Mouse (Mus musculus) ES-E14 (cell line): ENCODE results near the gene Stard7. TPM values are rescaled to one million over a fixed set of nuclear protein-coding genes. Genes with fewer than 3 reads are reported as not detected.

Experiments
- DNase-seq: peaks from one replicate; pipeline ENCODE4 v3.0.0-alpha.2; 2013; ENCODE audit warnings: low read depth, low spot score
- H3K27ac ChIP-seq: 2 replicates; pipeline ENCODE4 v1.5.1; 2012; ENCODE audit warnings: low read depth, mild to moderate bottlenecking, low read length, moderate library complexity, mixed read lengths; ENCODE audit not compliant: poor library complexity, insufficient read depth, severe bottlenecking
- H3K36me3 ChIP-seq: 2 replicates; pipeline ENCODE4 v1.6.1; 2012; ENCODE audit warnings: mild to moderate bottlenecking, low read length, moderate library complexity, mixed read lengths; ENCODE audit not compliant: control insufficient read depth, poor library complexity, insufficient read depth, severe bottlenecking
- H3K4me1 ChIP-seq, 2 experiments: fragments of 150-350 bp in 1 of 2; sonication (generic) in 1 of 2; 2 replicates each; pipeline ENCODE4 v1.6.1; 2012; ENCODE audit warnings: low read length in 2 of 2, mild to moderate bottlenecking in 1 of 2, mixed read lengths in 1 of 2; ENCODE audit not compliant: control insufficient read depth in 2 of 2, insufficient read depth in 2 of 2, poor library complexity in 1 of 2
- H3K4me3 ChIP-seq, 2 experiments: fragments of 150-350 bp in 1 of 2; sonication (generic) in 1 of 2; 2 replicates each; pipeline ENCODE4 v1.5.1; 2012; ENCODE audit warnings: low read length in 2 of 2, low read depth in 1 of 2, mild to moderate bottlenecking in 1 of 2, mixed read lengths in 1 of 2; ENCODE audit not compliant: insufficient read depth in 1 of 2, poor library complexity in 1 of 2, severe bottlenecking in 1 of 2
- H3K9ac ChIP-seq: 2 replicates; pipeline ENCODE4 v1.6.1; 2012; ENCODE audit warnings: low read depth, mild to moderate bottlenecking, low read length, mixed read lengths; ENCODE audit not compliant: poor library complexity, insufficient read depth, severe bottlenecking
- H3K9me3 ChIP-seq: fragments of 150-350 bp; sonication (generic); 2 replicates; pipeline ENCODE4 v1.6.1; 2012; ENCODE audit warnings: low read depth, mild to moderate bottlenecking, low read length; ENCODE audit not compliant: control insufficient read depth, insufficient read depth
- CHD2 ChIP-seq: IDR thresholded peaks from 2 replicates; pipeline ENCODE4 v1.6.1; 2014; ENCODE audit warnings: mild to moderate bottlenecking, low read depth, low read length, inconsistent platforms
- HCFC1 ChIP-seq: IDR thresholded peaks from 2 replicates; pipeline ENCODE4 v1.6.1; 2012; ENCODE audit warnings: low read length, inconsistent platforms, borderline replicate concordance; ENCODE audit not compliant: insufficient read depth
- MAFK ChIP-seq: IDR thresholded peaks from 2 replicates; pipeline ENCODE4 v1.6.1; 2014; ENCODE audit warnings: mild to moderate bottlenecking, low read depth, low read length, inconsistent platforms; ENCODE audit not compliant: insufficient read depth
- ZC3H11A ChIP-seq: IDR thresholded peaks from 2 replicates; pipeline ENCODE4 v1.6.1; 2012; ENCODE audit warnings: low read depth, mild to moderate bottlenecking, inconsistent platforms, low read length, borderline replicate concordance
- ZNF384 ChIP-seq: IDR thresholded peaks from 2 replicates; pipeline ENCODE4 v1.6.1; 2012; ENCODE audit warnings: low read depth, low read length, inconsistent platforms
- in situ Hi-C, 2 experiments: fragments of 600-800 bp; cut with MboI; formaldehyde crosslinking; loops; one replicate each; pipeline ENCODE4 v1.15.1; 2025; ENCODE audit warnings: low sequenced_read_pairs in 2 of 2, inconsistent platforms in 1 of 2; ENCODE audit not compliant: unreplicated experiment in 2 of 2
- total RNA-seq: library from RNA; depleted of rRNA; stranded (reverse); fragments of 300-350 nt; gene quantifications from 2 replicates; pipeline ENCODE4 v1.2.3, GENCODE M21; 2012

Gene Stard7
- total RNA-seq, 1 experiment, result 40.7 TPM

DNA sequence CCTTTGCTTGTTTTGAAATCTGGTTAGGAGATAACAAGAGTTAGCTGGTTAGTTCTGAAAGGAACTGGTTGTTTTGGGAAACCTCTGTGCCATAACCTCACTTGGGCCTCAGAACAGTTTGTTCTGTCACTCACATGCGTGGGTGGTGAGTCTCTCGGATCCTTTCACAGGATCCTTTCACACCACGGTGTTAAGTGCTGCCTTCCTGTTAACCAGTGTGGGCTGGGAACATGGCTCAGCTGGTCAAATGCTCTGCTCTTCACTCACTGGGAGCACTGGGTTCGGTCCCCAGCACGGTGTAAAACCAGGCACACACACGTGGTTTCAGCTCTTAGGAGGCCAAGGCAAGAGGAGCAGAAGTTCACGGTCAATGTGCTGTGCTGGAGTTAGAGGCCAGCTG lies 54.4 kb downstream of the Stard7 start:
- in situ Hi-C loops, result no loop called here
- H3K9ac ChIP-seq, result no peak overlapping the region
- H3K4me3 ChIP-seq, result no peak overlapping the region
- no peaks in the 10 kb centered on the region for H3K9me3 ChIP-seq
- DNase-seq, result no peak
- TF ChIP-seq CHD2 (no peak), MAFK (no peak), HCFC1 (no peak), ZC3H11A (no peak), ZNF384 (no peak)
- no peaks in the 10 kb centered on the region for H3K4me1 ChIP-seq
- no peak overlapping the region for H3K27ac ChIP-seq
- no peaks in the 10 kb centered on the region for H3K36me3 ChIP-seq

- DNase-seq, result no peak
- Histone ChIP-seq H3K4me1 (no peaks in the 10 kb centered on the region), H3K9me3 (no peaks in the 10 kb centered on the region), H3K27ac (no peak overlapping the region), H3K36me3 (no peaks in the 10 kb centered on the region), H3K9ac (no peak overlapping the region), H3K4me3 (no peak overlapping the region)
- in situ Hi-C loops, result no loop called here
- no peak for TF ChIP-seq ZNF384
- TF ChIP-seq MAFK, result no peak
- TF ChIP-seq ZC3H11A, result no peak
- TF ChIP-seq CHD2, result no peak
- no peak for TF ChIP-seq HCFC1
These were observed 58.3 kb downstream of the Stard7 start for GRCm38 (mm10) chr2:127328090-127328851.

- TF ChIP-seq ZC3H11A, result no peak
- no peak for TF ChIP-seq ZNF384
- no peak for TF ChIP-seq HCFC1
- no peak overlapping the region for H3K9ac ChIP-seq
- H3K36me3 ChIP-seq, result no peaks in the 10 kb centered on the region
- H3K4me1 ChIP-seq, result 0 out of 4 replicates have a peak, but pooled peaks cover 0 to 2% of the 10 kb centered on the region in 2 experiments
- no peak overlapping the region for H3K27ac ChIP-seq
- no peak overlapping the region for H3K4me3 ChIP-seq
- H3K9me3 ChIP-seq, result no peaks in the 10 kb centered on the region
- in situ Hi-C loops, result no loop called here
- DNase-seq, result no peak
These were observed 63.0 kb downstream of the Stard7 start for GRCm38 (mm10) chr2:127332807-127333570.

- Histone ChIP-seq H3K4me1 (0 out of 4 replicates have a peak, but pooled peaks cover 0 to 2% of the 10 kb centered on the region in 2 experiments), H3K36me3 (no peaks in the 10 kb centered on the region), H3K9me3 (no peaks in the 10 kb centered on the region), H3K4me3 (no peak overlapping the region), H3K27ac (no peak overlapping the region), H3K9ac (no peak overlapping the region)
- no peak for DNase-seq
- TF ChIP-seq MAFK (no peak), ZC3H11A (no peak)
- in situ Hi-C loops, result no loop called here
These were observed 64.1 kb downstream of the Stard7 start for GRCm38 (mm10) chr2:127333945-127334603.
